Mouse (Mus musculus) layer of hippocampus, adult 9-11 months (tissue): ENCODE results near the gene Zfp648.

Source experiments
- DNase-seq: peaks from one replicate; pipeline ENCODE4 v3.0.0; 2022

Zfp648 gene

GRCm38 (mm10) chr1:154220566-154220965, 19.6 kb downstream of the Zfp648 start:
- DNase-seq, result no peak

GRCm38 (mm10) chr1:154223807-154224207, 22.8 kb downstream of the Zfp648 start:
- peak; percentile 76 for DNase-seq

GRCm38 (mm10) chr1:154232594-154232993, 31.6 kb downstream of the Zfp648 start:
- DNase-seq, result no peak

GRCm38 (mm10) chr1:154233033-154233432, 32.0 kb downstream of the Zfp648 start:
- DNase-seq, result no peak

GRCm38 (mm10) chr1:154234814-154235213, 33.8 kb downstream of the Zfp648 start:
- DNase-seq, result no peak

GRCm38 (mm10) chr1:154238876-154239275, 37.9 kb downstream of the Zfp648 start:
- DNase-seq, result no peak

- DNase-seq, result no peak
Observed at GRCm38 (mm10) chr1:154251186-154251585, 50.2 kb downstream of the Zfp648 start.

GRCm38 (mm10) chr1:154252739-154253138, 51.8 kb downstream of the Zfp648 start:
- DNase-seq, result peak; percentile 66
